Mouse (Mus musculus): ENCODE results near the gene Gramd2. TPM values are rescaled to one million over a fixed set of nuclear protein-coding genes. Genes with fewer than 3 reads are reported as not detected.

The Gramd2 gene
- polyA plus RNA-seq, 1 experiment from 2014 or later, result 0.46 TPM

GRCm38 (mm10) chr9:59660421-59660820 lies 19.5 kb upstream of the Gramd2 start:
- no peak for DNase-seq (ENCODE audit: low spot score)
- Histone ChIP-seq H3K4me1 (replicated peaks) (peaks cover 65% of the 10 kb centered on the region), H3K4me3 (peak overlapping the region; percentile 95), H3K27me3 (ENCODE audit: insufficient read depth, poor library complexity, severe bottlenecking) (no peaks in the 10 kb centered on the region), H3K9me3 (no peaks in the 10 kb centered on the region), H3K36me3 (peaks cover 69% of the 10 kb centered on the region), H3K27ac (peak overlapping the region; percentile 100)
- 68% methylated on average over 10 of the region's 10 CpGs for WGBS

GRCm38 (mm10) chr9:59661298-59661975 lies 18.5 kb upstream of the Gramd2 start:
- Histone ChIP-seq H3K36me3 (peaks cover 79% of the 10 kb centered on the region), H3K4me1 (replicated peaks) (peaks cover 60% of the 10 kb centered on the region), H3K9me3 (no peaks in the 10 kb centered on the region), H3K4me3 (peak overlapping the region; percentile 32), H3K27me3 (ENCODE audit: insufficient read depth, poor library complexity, severe bottlenecking) (no peaks in the 10 kb centered on the region), H3K27ac (peak overlapping the region; percentile 20; the same call in 1 of the 2 replicates)
- 67% methylated on average over 6 of the region's 6 CpGs for WGBS
- DNase-seq (ENCODE audit: low spot score), result no peak

GRCm38 (mm10) chr9:59663226-59663625 lies 16.7 kb upstream of the Gramd2 start:
- Histone ChIP-seq H3K4me3 (no peak overlapping the region), H3K36me3 (peaks cover 97% of the 10 kb centered on the region), H3K27ac (no peak overlapping the region), H3K27me3 (ENCODE audit: insufficient read depth, poor library complexity, severe bottlenecking) (no peaks in the 10 kb centered on the region), H3K4me1 (replicated peaks) (peaks cover 58% of the 10 kb centered on the region), H3K9me3 (no peaks in the 10 kb centered on the region)
- no peak for DNase-seq (ENCODE audit: low spot score)
- 89% methylated on average over 7 of the region's 7 CpGs for WGBS

GRCm38 (mm10) chr9:59663957-59664356 lies 16.0 kb upstream of the Gramd2 start:
- Histone ChIP-seq H3K9me3 (no peaks in the 10 kb centered on the region), H3K4me3 (no peak overlapping the region), H3K36me3 (peaks cover 99% of the 10 kb centered on the region), H3K27me3 (ENCODE audit: insufficient read depth, poor library complexity, severe bottlenecking) (no peaks in the 10 kb centered on the region), H3K27ac (no peak overlapping the region), H3K4me1 (replicated peaks) (peaks cover 50% of the 10 kb centered on the region)
- no peak for DNase-seq (ENCODE audit: low spot score)
- WGBS, result 72% methylated on average over 3 of the region's 3 CpGs

GRCm38 (mm10) chr9:59664664-59665256 lies 15.2 kb upstream of the Gramd2 start:
- Histone ChIP-seq H3K4me3 (no peak overlapping the region), H3K27me3 (ENCODE audit: insufficient read depth, poor library complexity, severe bottlenecking) (no peaks in the 10 kb centered on the region), H3K4me1 (replicated peaks) (peaks cover 42% of the 10 kb centered on the region), H3K27ac (no peak overlapping the region), H3K9me3 (no peaks in the 10 kb centered on the region), H3K36me3 (peaks cover 99% of the 10 kb centered on the region)
- 90% methylated on average over 4 of the region's 4 CpGs for WGBS
- DNase-seq (ENCODE audit: low spot score), result no peak

GRCm38 (mm10) chr9:59666016-59666415 lies 13.9 kb upstream of the Gramd2 start:
- Histone ChIP-seq H3K9me3 (no peaks in the 10 kb centered on the region), H3K4me1 (replicated peaks) (peaks cover 30% of the 10 kb centered on the region), H3K27ac (no peak overlapping the region), H3K4me3 (no peak overlapping the region), H3K36me3 (peaks cover 99% of the 10 kb centered on the region), H3K27me3 (ENCODE audit: insufficient read depth, poor library complexity, severe bottlenecking) (no peaks in the 10 kb centered on the region)
- no peak for DNase-seq (ENCODE audit: low spot score)
- 91% methylated on average over 8 of the region's 8 CpGs for WGBS

- no peak for DNase-seq (ENCODE audit: low spot score)
- whole genome bisulfite sequencing, result 93% methylated on average over 1 of the region's 1 CpGs
- H3K27ac ChIP-seq, result no peak overlapping the region
- peaks cover 99% of the 10 kb centered on the region for H3K36me3 ChIP-seq
- peaks cover 22% of the 10 kb centered on the region for H3K4me1 ChIP-seq (replicated peaks)
- H3K9me3 ChIP-seq, result no peaks in the 10 kb centered on the region
- no peak overlapping the region for H3K4me3 ChIP-seq
- no peaks in the 10 kb centered on the region for H3K27me3 ChIP-seq (ENCODE audit: insufficient read depth, poor library complexity, severe bottlenecking)
Measured at GRCm38 (mm10) chr9:59666813-59667212, 13.1 kb upstream of the Gramd2 start.

GRCm38 (mm10) chr9:59667250-59667649 lies 12.7 kb upstream of the Gramd2 start:
- Histone ChIP-seq H3K4me3 (no peak overlapping the region), H3K9me3 (no peaks in the 10 kb centered on the region), H3K36me3 (peaks cover 99% of the 10 kb centered on the region), H3K27ac (no peak overlapping the region), H3K27me3 (ENCODE audit: insufficient read depth, poor library complexity, severe bottlenecking) (no peaks in the 10 kb centered on the region), H3K4me1 (replicated peaks) (peaks cover 17% of the 10 kb centered on the region)
- DNase-seq (ENCODE audit: low spot score), result no peak
- 89% methylated on average over 4 of the region's 4 CpGs for WGBS

- H3K4me1 ChIP-seq (replicated peaks), result peaks cover 12% of the 10 kb centered on the region; the same call in 1 of the 2 replicates
- H3K36me3 ChIP-seq, result peaks cover 99% of the 10 kb centered on the region
- DNase-seq (ENCODE audit: low spot score), result no peak
- H3K4me3 ChIP-seq, result no peak overlapping the region
- WGBS, result 91% methylated on average over 6 of the region's 6 CpGs
- no peaks in the 10 kb centered on the region for H3K9me3 ChIP-seq
- H3K27ac ChIP-seq, result no peak overlapping the region
- no peaks in the 10 kb centered on the region for H3K27me3 ChIP-seq (ENCODE audit: insufficient read depth, poor library complexity, severe bottlenecking)
Measured at GRCm38 (mm10) chr9:59667904-59668303, 12.0 kb upstream of the Gramd2 start.

- 81% methylated on average over 7 of the region's 7 CpGs for WGBS
- Histone ChIP-seq H3K9me3 (no peaks in the 10 kb centered on the region), H3K27me3 (ENCODE audit: insufficient read depth, poor library complexity, severe bottlenecking) (no peaks in the 10 kb centered on the region), H3K27ac (no peak overlapping the region), H3K4me1 (replicated peaks) (peaks cover 6% of the 10 kb centered on the region; the same call in 1 of the 2 replicates), H3K36me3 (peaks cover 99% of the 10 kb centered on the region), H3K4me3 (no peak overlapping the region)
- DNase-seq (ENCODE audit: low spot score), result no peak
Measured at GRCm38 (mm10) chr9:59668473-59668872, 11.5 kb upstream of the Gramd2 start.

- no peak for DNase-seq (ENCODE audit: low spot score)
- no peaks in the 10 kb centered on the region for H3K27me3 ChIP-seq (ENCODE audit: insufficient read depth, poor library complexity, severe bottlenecking)
- no peak overlapping the region for H3K4me3 ChIP-seq
- no peaks in the 10 kb centered on the region for H3K4me1 ChIP-seq (replicated peaks)
- H3K27ac ChIP-seq, result no peak overlapping the region
- WGBS, result 86% methylated on average over 4 of the region's 4 CpGs
- H3K9me3 ChIP-seq, result no peaks in the 10 kb centered on the region
- H3K36me3 ChIP-seq, result peaks cover 99% of the 10 kb centered on the region
Measured at GRCm38 (mm10) chr9:59669172-59669571, 10.8 kb upstream of the Gramd2 start.

GRCm38 (mm10) chr9:59672195-59672894 lies 7.6 kb upstream of the Gramd2 start:
- Histone ChIP-seq H3K36me3 (peaks cover 99% of the 10 kb centered on the region), H3K27ac (no peak overlapping the region), H3K4me3 (no peak overlapping the region), H3K27me3 (ENCODE audit: insufficient read depth, poor library complexity, severe bottlenecking) (no peaks in the 10 kb centered on the region), H3K4me1 (replicated peaks) (no peaks in the 10 kb centered on the region), H3K9me3 (no peaks in the 10 kb centered on the region)
- 91% methylated on average over 12 of the region's 12 CpGs for WGBS
- no peak for DNase-seq (ENCODE audit: low spot score)

- WGBS, result 89% methylated on average over 2 of the region's 2 CpGs
- peaks cover 99% of the 10 kb centered on the region for H3K36me3 ChIP-seq
- no peaks in the 10 kb centered on the region for H3K27me3 ChIP-seq (ENCODE audit: insufficient read depth, poor library complexity, severe bottlenecking)
- no peak for DNase-seq (ENCODE audit: low spot score)
- H3K27ac ChIP-seq, result no peak overlapping the region
- no peaks in the 10 kb centered on the region for H3K9me3 ChIP-seq
- no peak overlapping the region for H3K4me3 ChIP-seq
- no peaks in the 10 kb centered on the region for H3K4me1 ChIP-seq (replicated peaks)
Measured at GRCm38 (mm10) chr9:59673427-59673826, 6.5 kb upstream of the Gramd2 start.

Measured in hindbrain, embryonic 10.5 days (tissue).